Comparison of ENCODE assay signal across 9 mouse cellular contexts in the genomic region with DNA sequence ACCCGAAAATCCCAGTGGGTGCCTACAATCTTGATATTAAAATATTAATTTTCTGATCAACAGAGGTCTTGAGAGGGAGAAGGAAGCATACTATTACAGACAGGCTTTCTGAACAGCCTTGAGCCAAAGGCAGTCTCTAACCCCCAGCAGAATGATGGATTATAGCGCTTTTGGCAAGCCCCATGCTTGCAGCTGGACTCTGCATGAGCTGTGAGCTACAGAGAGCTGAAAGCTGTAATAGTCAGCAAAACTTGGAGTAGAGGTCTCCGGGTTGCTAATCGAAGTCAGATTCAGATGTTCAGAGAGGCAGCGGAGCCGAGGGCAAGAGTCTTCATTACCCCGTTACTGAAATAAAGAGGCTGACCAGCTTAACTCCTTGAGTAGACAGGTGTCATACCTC. TPM values are rescaled to one million over a fixed set of nuclear protein-coding genes. Genes with fewer than 3 reads are reported as not detected.
A peak's percentile ranks its signal among the peaks of the same experiment; 100 is the strongest.
DNase-seq lines count a peak whose midpoint lies in the region; ATAC-seq and TF ChIP-seq lines count a peak whose summit lies in the region.
"Had no signal": no experiment of that assay in that cellular context is flagged by ENCODE, and none has a peak within 500 bp of the region (broad histone marks: within the 10 kb centered on the region; RNA-seq: fewer than 3 reads in every experiment).

No protein-coding gene starts in this region.

- H3K4me1 ChIP-seq in midbrain, postnatal 0 days (ENCODE audit: insufficient read depth, low read length): no peaks in the 10 kb centered on the region
- no peaks in the 10 kb centered on the region for H3K4me1 ChIP-seq in midbrain, embryonic 14.5 days (ENCODE audit: control insufficient read depth, insufficient read depth, low read length)
- H3K4me1 ChIP-seq in hindbrain, postnatal 0 days (ENCODE audit: insufficient read depth, low read length): no peaks in the 10 kb centered on the region
- H3K4me1 ChIP-seq in lung, embryonic 15.5 days: peaks cover 26% of the 10 kb centered on the region
- H3K4me1 ChIP-seq in liver, embryonic 12.5 days: peaks cover 12% of the 10 kb centered on the region; the same call in 1 of the 2 replicates
- H3K4me1 ChIP-seq: forebrain, embryonic 13.5 days had no signal

- 77% methylated on average over 7 of the region's 7 CpGs for WGBS in midbrain, postnatal 0 days
- WGBS in midbrain, embryonic 14.5 days: 89% methylated on average over 7 of the region's 7 CpGs
- 57% methylated on average over 7 of the region's 7 CpGs for WGBS in hindbrain, postnatal 0 days
- WGBS in lung, embryonic 15.5 days: 30% methylated on average over 7 of the region's 7 CpGs
- 67% methylated on average over 7 of the region's 7 CpGs for WGBS in liver, embryonic 12.5 days (ENCODE audit: insufficient replicate concordance)

- H3K9ac ChIP-seq in midbrain, postnatal 0 days (replicated peaks; ENCODE audit: low read length, poor library complexity, severe bottlenecking): no peak overlapping the region
- H3K9ac ChIP-seq in midbrain, embryonic 14.5 days (replicated peaks; ENCODE audit: low read length): no peak overlapping the region
- H3K9ac ChIP-seq in hindbrain, postnatal 0 days (replicated peaks; ENCODE audit: low read length): no peak overlapping the region
- no peak overlapping the region for H3K9ac ChIP-seq in lung, embryonic 15.5 days
- no peak overlapping the region for H3K9ac ChIP-seq in liver, embryonic 12.5 days
- H3K9ac ChIP-seq: forebrain, embryonic 13.5 days had no signal

- H3K27ac ChIP-seq in midbrain, postnatal 0 days (ENCODE audit: low read depth, low read length): no peak overlapping the region
- H3K27ac ChIP-seq in midbrain, embryonic 14.5 days (replicated peaks; ENCODE audit: low read depth, low read length): no peak overlapping the region
- H3K27ac ChIP-seq in hindbrain, postnatal 0 days: no peak overlapping the region
- H3K27ac ChIP-seq in lung, embryonic 15.5 days: peak overlapping the region; percentile 64
- H3K27ac ChIP-seq in left cerebral cortex, adult 2 months: no peak overlapping the region
- H3K27ac ChIP-seq in liver, embryonic 12.5 days: no peak overlapping the region
- H3K27ac ChIP-seq: forebrain, embryonic 13.5 days had no signal

- TF ChIP-seq CTCF in midbrain, postnatal 0 days (IDR thresholded peaks at IDR 0.05): no peak
- no peak for TF ChIP-seq CTCF in hindbrain, postnatal 0 days (IDR thresholded peaks at IDR 0.05; ENCODE audit: low read depth)
- no peak for TF ChIP-seq CTCF in left cerebral cortex, adult 2 months (IDR thresholded peaks at IDR 0.05)

- no peaks in the 10 kb centered on the region for H3K36me3 ChIP-seq in midbrain, postnatal 0 days (ENCODE audit: insufficient read depth, low read length)
- no peaks in the 10 kb centered on the region for H3K36me3 ChIP-seq in midbrain, embryonic 14.5 days (ENCODE audit: control insufficient read depth, insufficient read depth, low read length)
- no peaks in the 10 kb centered on the region for H3K36me3 ChIP-seq in hindbrain, postnatal 0 days (ENCODE audit: insufficient read depth, low read length)
- no peaks in the 10 kb centered on the region for H3K36me3 ChIP-seq in lung, embryonic 15.5 days
- H3K36me3 ChIP-seq in liver, embryonic 12.5 days: 0 out of 2 replicates have a peak, but pooled peaks cover 3% of the 10 kb centered on the region

- intact Hi-C loops in left cerebral cortex, adult 2 months (cut with DNase I): no loop called here

- no peak for ATAC-seq in midbrain, postnatal 0 days (ENCODE audit: low FRiP score)
- no peak for ATAC-seq in midbrain, embryonic 14.5 days (ENCODE audit: low FRiP score, low TSS enrichment)
- ATAC-seq in hindbrain, postnatal 0 days: no peak
- ATAC-seq in lung, embryonic 15.5 days (ENCODE audit: borderline replicate concordance, extremely low read depth, low FRiP score, low TSS enrichment): peak; percentile 92
- no peak for ATAC-seq in liver, embryonic 12.5 days
- ATAC-seq: forebrain, embryonic 13.5 days had no signal

- no peak overlapping the region for H3K4me3 ChIP-seq in midbrain, postnatal 0 days (ENCODE audit: low read depth, low read length)
- no peak overlapping the region for H3K4me3 ChIP-seq in midbrain, embryonic 14.5 days (replicated peaks; ENCODE audit: low read depth, low read length)
- H3K4me3 ChIP-seq in hindbrain, postnatal 0 days (ENCODE audit: low read length): no peak overlapping the region
- no peak overlapping the region for H3K4me3 ChIP-seq in lung, embryonic 15.5 days
- no peak overlapping the region for H3K4me3 ChIP-seq in left cerebral cortex, adult 2 months
- H3K4me3 ChIP-seq in liver, embryonic 12.5 days: no peak overlapping the region
- H3K4me3 ChIP-seq: forebrain, embryonic 13.5 days had no signal

- DNase-seq in midbrain, postnatal 0 days (ENCODE audit: low spot score): peak; percentile 65
- DNase-seq in midbrain, embryonic 14.5 days: no peak
- peak; percentile 63 for DNase-seq in hindbrain, postnatal 0 days (ENCODE audit: low spot score)
- DNase-seq in left cerebral cortex, adult 2 months (ENCODE audit: extremely low spot score in 1 of 2, low spot score in 2 of 2): no peak
- no peak for DNase-seq in natural killer cell, adult 2 months (ENCODE audit: low spot score in 2 of 2)
- DNase-seq: cerebellum, postnatal 14 days had no signal

- no peaks in the 10 kb centered on the region for H3K27me3 ChIP-seq in midbrain, postnatal 0 days (ENCODE audit: insufficient read depth, low read length)
- H3K27me3 ChIP-seq in midbrain, embryonic 14.5 days (ENCODE audit: control insufficient read depth, insufficient read depth, low read length): no peaks in the 10 kb centered on the region
- no peaks in the 10 kb centered on the region for H3K27me3 ChIP-seq in hindbrain, postnatal 0 days (ENCODE audit: insufficient read depth, low read length)
- H3K27me3 ChIP-seq in lung, embryonic 15.5 days: no peaks in the 10 kb centered on the region
- no peaks in the 10 kb centered on the region for H3K27me3 ChIP-seq in liver, embryonic 12.5 days (replicated peaks)
- H3K27me3 ChIP-seq: forebrain, embryonic 13.5 days had no signal

- H3K4me2 ChIP-seq in midbrain, postnatal 0 days (ENCODE audit: low read depth, low read length, poor library complexity, severe bottlenecking): no peak overlapping the region
- no peak overlapping the region for H3K4me2 ChIP-seq in midbrain, embryonic 14.5 days (ENCODE audit: low read length)
- no peak overlapping the region for H3K4me2 ChIP-seq in hindbrain, postnatal 0 days (ENCODE audit: low read depth, low read length)
- no peak overlapping the region for H3K4me2 ChIP-seq in lung, embryonic 15.5 days
- H3K4me2 ChIP-seq in liver, embryonic 12.5 days: no peak overlapping the region
- H3K4me2 ChIP-seq: forebrain, embryonic 13.5 days had no signal

- no peaks in the 10 kb centered on the region for H3K9me3 ChIP-seq in midbrain, postnatal 0 days (ENCODE audit: low read length)
- no peaks in the 10 kb centered on the region for H3K9me3 ChIP-seq in midbrain, embryonic 14.5 days (ENCODE audit: control insufficient read depth, low read length)
- no peaks in the 10 kb centered on the region for H3K9me3 ChIP-seq in hindbrain, postnatal 0 days (ENCODE audit: low read length)
- no peaks in the 10 kb centered on the region for H3K9me3 ChIP-seq in lung, embryonic 15.5 days
- H3K9me3 ChIP-seq in liver, embryonic 12.5 days (replicated peaks): no peaks in the 10 kb centered on the region
- H3K9me3 ChIP-seq: forebrain, embryonic 13.5 days had no signal

RNA-seq across cellular contexts. Expression of a gene that starts 22.3 kb away (rescaled TPM):
- total RNA-seq in midbrain, postnatal 0 days (2014; rRNA removed): 35.2 and 39.0 TPM in 2 replicates
- 18.6 and 21.3 TPM in 2 replicates for polyA plus RNA-seq in midbrain, postnatal 0 days (2015; fragmentation: Nextera tagmentation; extraction: Ambion mirVana)
- 8.5 and 48.3 TPM in 2 replicates for polyA plus RNA-seq in midbrain, embryonic 14.5 days (2014; fragmentation: Nextera tagmentation; extraction: Ambion mirVana)
- total RNA-seq in hindbrain, postnatal 0 days (2014; rRNA removed): 40.6 and 52.8 TPM in 2 replicates
- polyA plus RNA-seq in hindbrain, postnatal 0 days (2015; fragmentation: Nextera tagmentation; extraction: Ambion mirVana): 22.5 and 25.5 TPM in 2 replicates
- polyA plus RNA-seq in lung, embryonic 15.5 days (2015; fragmentation: Nextera tagmentation; extraction: Ambion mirVana): 108 TPM in 2 replicates
- 1 to 10 TPM; 2.3 to 2.6 TPM for total RNA-seq in left cerebral cortex, adult 2 months (2021)
- 24.1 and 24.2 TPM in 2 replicates for polyA plus RNA-seq in liver, embryonic 12.5 days (2016; fragmentation: Nextera tagmentation; extraction: Ambion mirVana)

Comparison
In these comparisons a context has a peak if more than half of its experiments do, and no peak if none do; other contexts are left out.
1. DNase-seq: peak in midbrain, postnatal 0 days (single experiment) and hindbrain, postnatal 0 days (single experiment); none in midbrain, embryonic 14.5 days (single experiment), left cerebral cortex, adult 2 months (0 of 2) and natural killer cell, adult 2 months (0 of 2).